Mouse (Mus musculus): ENCODE data around the gene Synj1. TPM values are rescaled to one million over a fixed set of nuclear protein-coding genes. Genes with fewer than 3 reads are reported as not detected.

Gene Synj1
- polyA plus RNA-seq, 1 experiment from 2014 or later = 10.0 TPM

DNA sequence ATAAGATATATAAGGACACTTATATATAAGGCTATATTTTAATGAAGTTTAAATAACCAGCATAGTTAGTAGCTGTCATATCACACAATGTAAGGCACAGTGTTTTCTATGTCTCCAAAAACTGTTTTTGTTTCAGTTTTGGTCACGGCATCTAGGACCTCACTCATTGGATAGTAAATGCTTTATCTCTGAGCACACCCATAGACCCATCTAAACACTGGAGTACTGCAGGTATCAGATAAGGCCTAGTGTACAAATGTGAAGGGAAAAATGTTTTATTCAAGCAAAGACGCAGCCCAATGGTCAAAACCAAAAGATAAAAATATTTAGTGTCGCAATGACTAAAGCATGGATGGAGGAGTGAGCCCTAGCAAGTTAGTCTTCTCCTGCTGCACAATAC lies 22.4 kb downstream of the Synj1 start:
- Histone ChIP-seq H3K4me2 (ENCODE audit: low read length) (no peak overlapping the region), H3K27me3 (ENCODE audit: insufficient read depth, low read length) (no peaks in the 10 kb centered on the region), H3K4me3 (replicated peaks; ENCODE audit: low read depth, low read length) (no peak overlapping the region), H3K4me1 (replicated peaks; ENCODE audit: insufficient read depth, low read length) (no peaks in the 10 kb centered on the region), H3K9me3 (replicated peaks; ENCODE audit: low read length) (no peaks in the 10 kb centered on the region), H3K27ac (no peak overlapping the region), H3K36me3 (ENCODE audit: insufficient read depth, low read length) (0 out of 2 replicates have a peak, but pooled peaks cover 2% of the 10 kb centered on the region), H3K9ac (ENCODE audit: low read depth, low read length) (no peak overlapping the region)
- ATAC-seq (replicated peaks; ENCODE audit: low FRiP score, low read depth) (no peak), DNase-seq (ENCODE audit: low spot score) (no peak)
- no peak for TF ChIP-seq CTCF (IDR thresholded peaks at IDR 0.05; ENCODE audit: low read depth)
- WGBS = 91% methylated on average over 3 of the region's 3 CpGs

DNA sequence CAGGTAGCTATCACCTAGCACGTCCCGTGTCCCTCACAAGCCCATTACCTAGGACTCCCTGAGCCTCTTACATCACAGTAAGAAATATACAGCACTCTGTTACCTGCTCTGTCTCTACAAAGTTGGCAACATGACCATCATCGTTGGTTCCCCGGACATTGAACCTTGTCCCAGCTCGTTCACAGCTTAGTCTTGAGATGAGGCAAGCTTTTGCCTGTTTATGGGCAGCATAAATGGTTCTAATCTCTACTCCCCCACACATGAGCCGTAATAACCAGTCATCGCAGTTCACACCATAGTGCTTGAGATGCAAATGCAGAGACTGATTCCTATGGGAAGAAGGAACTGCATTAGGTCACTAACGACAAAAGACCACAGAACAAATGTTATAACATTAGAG lies 23.1 kb downstream of the Synj1 start:
- WGBS = 86% methylated on average over 8 of the region's 8 CpGs
- no peak overlapping the region for H3K4me2 ChIP-seq (ENCODE audit: low read length)

DNA sequence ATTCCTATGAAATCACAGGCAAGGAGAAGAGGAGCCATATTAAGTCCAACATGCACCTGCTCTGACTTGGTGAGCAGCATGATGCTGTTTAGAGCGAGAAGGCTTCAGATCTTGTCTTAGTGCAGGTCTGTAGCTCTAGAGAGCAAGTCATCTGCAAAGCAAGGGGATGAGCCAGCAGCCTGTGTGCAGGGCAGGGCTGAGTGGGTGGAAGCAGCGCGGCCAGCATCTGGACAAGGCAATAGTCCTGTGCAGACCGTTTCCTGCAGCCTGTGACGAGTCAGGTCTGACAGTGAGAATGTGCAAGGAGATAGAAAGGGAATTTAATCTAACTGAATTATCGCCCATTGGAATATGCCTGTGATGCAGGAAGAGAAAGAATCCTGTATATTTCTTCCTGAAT lies 40.1 kb downstream of the Synj1 start:
- H3K27me3 ChIP-seq (ENCODE audit: insufficient read depth, low read length) = no peaks in the 10 kb centered on the region
- no peak overlapping the region for H3K4me2 ChIP-seq (ENCODE audit: low read length)
- H3K9me3 ChIP-seq (replicated peaks; ENCODE audit: low read length) = no peaks in the 10 kb centered on the region
- H3K27ac ChIP-seq = no peak overlapping the region
- no peak overlapping the region for H3K9ac ChIP-seq (ENCODE audit: low read depth, low read length)
- 86% methylated on average over 6 of the region's 6 CpGs for WGBS
- no peak overlapping the region for H3K4me3 ChIP-seq (replicated peaks; ENCODE audit: low read depth, low read length)
- no peaks in the 10 kb centered on the region for H3K4me1 ChIP-seq (replicated peaks; ENCODE audit: insufficient read depth, low read length)
- DNase-seq (ENCODE audit: low spot score) (no peak), ATAC-seq (replicated peaks; ENCODE audit: low FRiP score, low read depth) (no peak)
- H3K36me3 ChIP-seq (ENCODE audit: insufficient read depth, low read length) = 0 out of 2 replicates have a peak, but pooled peaks cover 13% of the 10 kb centered on the region
- no peak for TF ChIP-seq CTCF (IDR thresholded peaks at IDR 0.05; ENCODE audit: low read depth)

More for the DNA sequence above, 23.1 kb downstream of the Synj1 start:
- TF ChIP-seq CTCF (IDR thresholded peaks at IDR 0.05; ENCODE audit: low read depth) = no peak
- H3K9ac ChIP-seq (ENCODE audit: low read depth, low read length) = no peak overlapping the region
- H3K4me3 ChIP-seq (replicated peaks; ENCODE audit: low read depth, low read length) = no peak overlapping the region
- H3K9me3 ChIP-seq (replicated peaks; ENCODE audit: low read length) = no peaks in the 10 kb centered on the region
- ATAC-seq (replicated peaks; ENCODE audit: low FRiP score, low read depth) = no peak
- H3K27ac ChIP-seq = no peak overlapping the region
- DNase-seq (ENCODE audit: low spot score) = no peak
- H3K27me3 ChIP-seq (ENCODE audit: insufficient read depth, low read length) = no peaks in the 10 kb centered on the region
- 0 out of 2 replicates have a peak, but pooled peaks cover 2% of the 10 kb centered on the region for H3K36me3 ChIP-seq (ENCODE audit: insufficient read depth, low read length)
- H3K4me1 ChIP-seq (replicated peaks; ENCODE audit: insufficient read depth, low read length) = no peaks in the 10 kb centered on the region

GRCm38 (mm10) chr16:90966241-90966640 lies 44.9 kb downstream of the Synj1 start:
- no peak overlapping the region for H3K4me2 ChIP-seq (ENCODE audit: low read length)
- H3K27ac ChIP-seq = no peak overlapping the region
- H3K9me3 ChIP-seq (replicated peaks; ENCODE audit: low read length) = no peaks in the 10 kb centered on the region
- no peak for TF ChIP-seq CTCF (IDR thresholded peaks at IDR 0.05; ENCODE audit: low read depth)
- no peaks in the 10 kb centered on the region for H3K27me3 ChIP-seq (ENCODE audit: insufficient read depth, low read length)
- peaks cover 29% of the 10 kb centered on the region; the same call in 1 of the 2 replicates for H3K36me3 ChIP-seq (ENCODE audit: insufficient read depth, low read length)
- DNase-seq (ENCODE audit: low spot score) = no peak
- H3K4me3 ChIP-seq (replicated peaks; ENCODE audit: low read depth, low read length) = no peak overlapping the region
- H3K4me1 ChIP-seq (replicated peaks; ENCODE audit: insufficient read depth, low read length) = no peaks in the 10 kb centered on the region
- 67% methylated on average over 4 of the region's 4 CpGs for WGBS
- no peak overlapping the region for H3K9ac ChIP-seq (ENCODE audit: low read depth, low read length)
- ATAC-seq (replicated peaks; ENCODE audit: low FRiP score, low read depth) = no peak

- 92% methylated on average over 10 of the region's 10 CpGs for WGBS
- Histone ChIP-seq H3K27ac (no peak overlapping the region), H3K36me3 (ENCODE audit: insufficient read depth, low read length) (peaks cover 22% of the 10 kb centered on the region; the same call in 1 of the 2 replicates), H3K9me3 (replicated peaks; ENCODE audit: low read length) (no peaks in the 10 kb centered on the region), H3K4me2 (ENCODE audit: low read length) (no peak overlapping the region), H3K27me3 (ENCODE audit: insufficient read depth, low read length) (no peaks in the 10 kb centered on the region), H3K9ac (ENCODE audit: low read depth, low read length) (no peak overlapping the region), H3K4me1 (replicated peaks; ENCODE audit: insufficient read depth, low read length) (no peaks in the 10 kb centered on the region), H3K4me3 (replicated peaks; ENCODE audit: low read depth, low read length) (no peak overlapping the region)
- ATAC-seq (replicated peaks; ENCODE audit: low FRiP score, low read depth) (no peak), DNase-seq (ENCODE audit: low spot score) (no peak)
- TF ChIP-seq CTCF (IDR thresholded peaks at IDR 0.05; ENCODE audit: low read depth) = no peak
Measured at GRCm38 (mm10) chr16:90964302-90964701, 46.8 kb downstream of the Synj1 start.

- 91% methylated on average over 10 of the region's 10 CpGs for WGBS
- no peaks in the 10 kb centered on the region for H3K27me3 ChIP-seq (ENCODE audit: insufficient read depth, low read length)
- ATAC-seq (replicated peaks; ENCODE audit: low FRiP score, low read depth) = no peak
Measured at GRCm38 (mm10) chr16:90963866-90964265, 47.2 kb downstream of the Synj1 start.

DNA sequence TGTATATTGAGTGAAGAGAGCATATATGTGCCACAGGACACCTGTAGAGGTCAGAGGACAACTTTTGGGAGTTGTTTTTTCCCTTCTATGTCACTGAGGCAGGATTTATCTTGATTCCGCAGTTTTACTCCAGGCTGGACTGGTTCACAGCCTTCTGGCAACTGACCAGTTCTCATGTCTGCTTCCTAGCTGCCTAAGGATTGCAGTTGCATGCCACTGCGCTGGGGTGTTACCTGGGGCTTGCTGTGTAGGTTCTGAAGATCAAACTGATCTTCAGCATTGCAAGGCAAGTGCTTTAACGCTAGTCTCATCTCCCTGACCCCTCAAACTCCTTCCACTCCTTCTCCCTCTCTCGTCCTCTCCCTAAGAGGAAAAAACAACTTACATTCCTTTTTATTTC lies 47.9 kb downstream of the Synj1 start:
- H3K27me3 ChIP-seq (ENCODE audit: insufficient read depth, low read length) = no peaks in the 10 kb centered on the region
- H3K36me3 ChIP-seq (ENCODE audit: insufficient read depth, low read length) = peaks cover 21% of the 10 kb centered on the region; the same call in 1 of the 2 replicates
- ATAC-seq (replicated peaks; ENCODE audit: low FRiP score, low read depth) = no peak
- H3K9me3 ChIP-seq (replicated peaks; ENCODE audit: low read length) = no peaks in the 10 kb centered on the region
- TF ChIP-seq CTCF (IDR thresholded peaks at IDR 0.05; ENCODE audit: low read depth) = no peak
- H3K4me2 ChIP-seq (ENCODE audit: low read length) = no peak overlapping the region
- H3K27ac ChIP-seq = no peak overlapping the region
- no peaks in the 10 kb centered on the region for H3K4me1 ChIP-seq (replicated peaks; ENCODE audit: insufficient read depth, low read length)
- no peak overlapping the region for H3K9ac ChIP-seq (ENCODE audit: low read depth, low read length)
- 85% methylated on average over 4 of the region's 4 CpGs for WGBS
- no peak overlapping the region for H3K4me3 ChIP-seq (replicated peaks; ENCODE audit: low read depth, low read length)
- DNase-seq (ENCODE audit: low spot score) = no peak

More at GRCm38 (mm10) chr16:90963866-90964265, 47.2 kb downstream of the Synj1 start:
- Histone ChIP-seq H3K9me3 (replicated peaks; ENCODE audit: low read length) (no peaks in the 10 kb centered on the region), H3K4me2 (ENCODE audit: low read length) (no peak overlapping the region), H3K27ac (no peak overlapping the region), H3K4me1 (replicated peaks; ENCODE audit: insufficient read depth, low read length) (no peaks in the 10 kb centered on the region), H3K4me3 (replicated peaks; ENCODE audit: low read depth, low read length) (no peak overlapping the region), H3K9ac (ENCODE audit: low read depth, low read length) (no peak overlapping the region), H3K36me3 (ENCODE audit: insufficient read depth, low read length) (peaks cover 22% of the 10 kb centered on the region; the same call in 1 of the 2 replicates)
- DNase-seq (ENCODE audit: low spot score) = no peak
- no peak for TF ChIP-seq CTCF (IDR thresholded peaks at IDR 0.05; ENCODE audit: low read depth)

All from kidney, postnatal 0 days (tissue).